Mouse (Mus musculus): ENCODE data around the gene Srpk2. TPM values are rescaled to one million over a fixed set of nuclear protein-coding genes. Genes with fewer than 3 reads are reported as not detected.
A peak's percentile ranks its signal among the peaks of the same experiment; 100 is the strongest.

Srpk2 gene
- total RNA-seq, 2 experiments from 2014 or later: 26.8 to 27.1 TPM

- no peak for TF ChIP-seq CTCF (IDR thresholded peaks at IDR 0.05)
Observed at GRCm38 (mm10) chr5:23518673-23519072, 165.7 kb downstream of the Srpk2 start.

GRCm38 (mm10) chr5:23517839-23518238, 166.6 kb downstream of the Srpk2 start:
- no peak for TF ChIP-seq CTCF (IDR thresholded peaks at IDR 0.05)
- Histone ChIP-seq H3K4me3 (no peak overlapping the region), H3K27ac (no peak overlapping the region)
- intact Hi-C loops (cut with DNase I): no loop called here
- no peak for DNase-seq

More at GRCm38 (mm10) chr5:23518673-23519072, 165.7 kb downstream of the Srpk2 start:
- peak; percentile 35 for DNase-seq
- intact Hi-C loops (cut with DNase I): no loop called here
- H3K27ac ChIP-seq: peak overlapping the region; percentile 56
- no peak overlapping the region for H3K4me3 ChIP-seq

- no peak for TF ChIP-seq CTCF (IDR thresholded peaks at IDR 0.05)
- intact Hi-C loops (cut with DNase I): no loop called here
- no peak overlapping the region for H3K27ac ChIP-seq
- no peak overlapping the region for H3K4me3 ChIP-seq
- no peak for DNase-seq
Observed at GRCm38 (mm10) chr5:23516962-23517361, 167.5 kb downstream of the Srpk2 start.

- no peak for DNase-seq
- no peak overlapping the region for H3K27ac ChIP-seq
- TF ChIP-seq CTCF (IDR thresholded peaks at IDR 0.05): no peak
- H3K4me3 ChIP-seq: no peak overlapping the region
- intact Hi-C loops (cut with DNase I): no loop called here
Observed at GRCm38 (mm10) chr5:23515038-23515437, 169.4 kb downstream of the Srpk2 start.

GRCm38 (mm10) chr5:23513468-23513867, 170.9 kb downstream of the Srpk2 start:
- no peak for DNase-seq
- TF ChIP-seq CTCF (IDR thresholded peaks at IDR 0.05): no peak
- Histone ChIP-seq H3K4me3 (no peak overlapping the region), H3K27ac (no peak overlapping the region)
- intact Hi-C loops (cut with DNase I): no loop called here

- DNase-seq: no peak
- Histone ChIP-seq H3K27ac (no peak overlapping the region), H3K4me3 (no peak overlapping the region)
- no peak for TF ChIP-seq CTCF (IDR thresholded peaks at IDR 0.05)
- intact Hi-C loops (cut with DNase I): no loop called here
Observed at GRCm38 (mm10) chr5:23512556-23512955, 171.9 kb downstream of the Srpk2 start.

GRCm38 (mm10) chr5:23511456-23511855, 173.0 kb downstream of the Srpk2 start:
- Histone ChIP-seq H3K27ac (no peak overlapping the region), H3K4me3 (no peak overlapping the region)
- intact Hi-C loops (cut with DNase I): no loop called here
- TF ChIP-seq CTCF (IDR thresholded peaks at IDR 0.05): no peak
- DNase-seq: no peak

- H3K4me3 ChIP-seq: no peak overlapping the region
- intact Hi-C loops (cut with DNase I): no loop called here
- TF ChIP-seq CTCF (IDR thresholded peaks at IDR 0.05): no peak
- no peak for DNase-seq
- no peak overlapping the region for H3K27ac ChIP-seq
Observed at GRCm38 (mm10) chr5:23508630-23509029, 175.8 kb downstream of the Srpk2 start.

- H3K4me3 ChIP-seq: no peak overlapping the region
- no peak for TF ChIP-seq CTCF (IDR thresholded peaks at IDR 0.05)
- intact Hi-C loops (cut with DNase I): no loop called here
- no peak for DNase-seq
- no peak overlapping the region for H3K27ac ChIP-seq
Observed at GRCm38 (mm10) chr5:23507210-23507609, 177.2 kb downstream of the Srpk2 start.

GRCm38 (mm10) chr5:23505578-23505977, 178.8 kb downstream of the Srpk2 start:
- no peak for TF ChIP-seq CTCF (IDR thresholded peaks at IDR 0.05)

GRCm38 (mm10) chr5:23502317-23502937, 182.0 kb downstream of the Srpk2 start:
- intact Hi-C loops (cut with DNase I): no loop called here
- no peak overlapping the region for H3K27ac ChIP-seq

More at GRCm38 (mm10) chr5:23505578-23505977, 178.8 kb downstream of the Srpk2 start:
- intact Hi-C loops (cut with DNase I): no loop called here
- H3K27ac ChIP-seq: no peak overlapping the region
- DNase-seq: no peak
- no peak overlapping the region for H3K4me3 ChIP-seq

GRCm38 (mm10) chr5:23501582-23502316, 182.7 kb downstream of the Srpk2 start:
- intact Hi-C loops (cut with DNase I): no loop called here
- H3K4me3 ChIP-seq: no peak overlapping the region
- DNase-seq: no peak
- H3K27ac ChIP-seq: no peak overlapping the region
- TF ChIP-seq CTCF (IDR thresholded peaks at IDR 0.05): no peak

More at GRCm38 (mm10) chr5:23502317-23502937, 182.0 kb downstream of the Srpk2 start:
- no peak for DNase-seq
- no peak for TF ChIP-seq CTCF (IDR thresholded peaks at IDR 0.05)
- H3K4me3 ChIP-seq: no peak overlapping the region

GRCm38 (mm10) chr5:23500715-23501114, 183.7 kb downstream of the Srpk2 start:
- Histone ChIP-seq H3K4me3 (no peak overlapping the region), H3K27ac (no peak overlapping the region)
- no peak for TF ChIP-seq CTCF (IDR thresholded peaks at IDR 0.05)
- DNase-seq: no peak
- intact Hi-C loops (cut with DNase I): no loop called here
